Mouse (Mus musculus): ENCODE results near the gene Cx3cr1. TPM values are rescaled to one million over a fixed set of nuclear protein-coding genes. Genes with fewer than 3 reads are reported as not detected.

The Cx3cr1 gene
- polyA plus RNA-seq, 1 experiment: 14.4 TPM

- WGBS: 84% methylated on average over 5 of the region's 5 CpGs
- H3K4me1 ChIP-seq (ENCODE audit: control insufficient read depth, insufficient read depth, insufficient read length): peaks cover 16% of the 10 kb centered on the region; the same call in 1 of the 2 replicates
- no peaks in the 10 kb centered on the region for H3K27me3 ChIP-seq (ENCODE audit: control insufficient read depth, insufficient read depth, low read length)
- TF ChIP-seq CTCF (IDR thresholded peaks at IDR 0.05; ENCODE audit: extremely low read depth, insufficient read depth, insufficient read length, insufficient replicate concordance) (no peak), POLR2A (IDR thresholded peaks at IDR 0.05; ENCODE audit: low read depth, low read length) (no peak)
- H3K27ac ChIP-seq (ENCODE audit: insufficient read depth, low read length): no peak overlapping the region
- peaks cover 41% of the 10 kb centered on the region for H3K36me3 ChIP-seq (ENCODE audit: control insufficient read depth, insufficient read depth, low read length)
- DNase-seq (ENCODE audit: low read depth in 1 of 2, low spot score in 2 of 2): no peak
- H3K4me3 ChIP-seq (ENCODE audit: extremely low read depth, insufficient read depth, insufficient read length): no peak overlapping the region
These were observed 95.1 kb downstream of the Cx3cr1 start for GRCm38 (mm10) chr9:119974609-119975008.

GRCm38 (mm10) chr9:119973869-119974520 lies 95.7 kb downstream of the Cx3cr1 start:
- TF ChIP-seq POLR2A (IDR thresholded peaks at IDR 0.05; ENCODE audit: low read depth, low read length) (no peak), CTCF (IDR thresholded peaks at IDR 0.05; ENCODE audit: extremely low read depth, insufficient read depth, insufficient read length, insufficient replicate concordance) (peak; percentile 44; the same call in 1 of the 2 replicates)
- peaks cover 10% of the 10 kb centered on the region; the same call in 1 of the 2 replicates for H3K4me1 ChIP-seq (ENCODE audit: control insufficient read depth, insufficient read depth, insufficient read length)
- no peak overlapping the region for H3K27ac ChIP-seq (ENCODE audit: insufficient read depth, low read length)
- H3K36me3 ChIP-seq (ENCODE audit: control insufficient read depth, insufficient read depth, low read length): peaks cover 41% of the 10 kb centered on the region
- H3K27me3 ChIP-seq (ENCODE audit: control insufficient read depth, insufficient read depth, low read length): no peaks in the 10 kb centered on the region
- no peak overlapping the region for H3K4me3 ChIP-seq (ENCODE audit: extremely low read depth, insufficient read depth, insufficient read length)
- 92% methylated on average over 27 of the region's 27 CpGs for WGBS
- DNase-seq (ENCODE audit: low read depth in 1 of 2, low spot score in 2 of 2): peak in 1 of 2 experiments; percentile 36

- Histone ChIP-seq H3K4me1 (ENCODE audit: control insufficient read depth, insufficient read depth, insufficient read length) (peaks cover 3% of the 10 kb centered on the region; the same call in 1 of the 2 replicates), H3K4me3 (ENCODE audit: extremely low read depth, insufficient read depth, insufficient read length) (no peak overlapping the region), H3K27ac (ENCODE audit: insufficient read depth, low read length) (no peak overlapping the region), H3K27me3 (ENCODE audit: control insufficient read depth, insufficient read depth, low read length) (no peaks in the 10 kb centered on the region), H3K36me3 (ENCODE audit: control insufficient read depth, insufficient read depth, low read length) (peaks cover 41% of the 10 kb centered on the region)
- TF ChIP-seq CTCF (IDR thresholded peaks at IDR 0.05; ENCODE audit: extremely low read depth, insufficient read depth, insufficient read length, insufficient replicate concordance) (no peak), POLR2A (IDR thresholded peaks at IDR 0.05; ENCODE audit: low read depth, low read length) (no peak)
- 80% methylated on average over 23 of the region's 23 CpGs for WGBS
- no peak for DNase-seq (ENCODE audit: low read depth in 1 of 2, low spot score in 2 of 2)
These were observed 96.4 kb downstream of the Cx3cr1 start for GRCm38 (mm10) chr9:119973281-119973680.

GRCm38 (mm10) chr9:119972582-119972981 lies 97.1 kb downstream of the Cx3cr1 start:
- H3K4me3 ChIP-seq (ENCODE audit: extremely low read depth, insufficient read depth, insufficient read length): no peak overlapping the region
- peaks cover 41% of the 10 kb centered on the region for H3K36me3 ChIP-seq (ENCODE audit: control insufficient read depth, insufficient read depth, low read length)
- H3K4me1 ChIP-seq (ENCODE audit: control insufficient read depth, insufficient read depth, insufficient read length): peaks cover 3% of the 10 kb centered on the region; the same call in 1 of the 2 replicates
- TF ChIP-seq CTCF (IDR thresholded peaks at IDR 0.05; ENCODE audit: extremely low read depth, insufficient read depth, insufficient read length, insufficient replicate concordance) (no peak), POLR2A (IDR thresholded peaks at IDR 0.05; ENCODE audit: low read depth, low read length) (no peak)
- DNase-seq (ENCODE audit: low read depth in 1 of 2, low spot score in 2 of 2): no peak
- no peak overlapping the region for H3K27ac ChIP-seq (ENCODE audit: insufficient read depth, low read length)
- no peaks in the 10 kb centered on the region for H3K27me3 ChIP-seq (ENCODE audit: control insufficient read depth, insufficient read depth, low read length)
- 85% methylated on average over 12 of the region's 12 CpGs for WGBS

GRCm38 (mm10) chr9:119972166-119972565 lies 97.5 kb downstream of the Cx3cr1 start:
- no peak for DNase-seq (ENCODE audit: low read depth in 1 of 2, low spot score in 2 of 2)

GRCm38 (mm10) chr9:119970763-119971656 lies 98.7 kb downstream of the Cx3cr1 start:
- Histone ChIP-seq H3K27me3 (ENCODE audit: control insufficient read depth, insufficient read depth, low read length) (no peaks in the 10 kb centered on the region), H3K4me3 (ENCODE audit: extremely low read depth, insufficient read depth, insufficient read length) (no peak overlapping the region), H3K36me3 (ENCODE audit: control insufficient read depth, insufficient read depth, low read length) (peaks cover 39% of the 10 kb centered on the region), H3K27ac (ENCODE audit: insufficient read depth, low read length) (no peak overlapping the region), H3K4me1 (ENCODE audit: control insufficient read depth, insufficient read depth, insufficient read length) (no peaks in the 10 kb centered on the region)
- TF ChIP-seq POLR2A (IDR thresholded peaks at IDR 0.05; ENCODE audit: low read depth, low read length): no peak
- no peak for TF ChIP-seq CTCF (IDR thresholded peaks at IDR 0.05; ENCODE audit: extremely low read depth, insufficient read depth, insufficient read length, insufficient replicate concordance)
- DNase-seq (ENCODE audit: low read depth in 1 of 2, low spot score in 2 of 2): no peak
- 90% methylated on average over 7 of the region's 7 CpGs for WGBS

More at GRCm38 (mm10) chr9:119972166-119972565, 97.5 kb downstream of the Cx3cr1 start:
- Histone ChIP-seq H3K4me3 (ENCODE audit: extremely low read depth, insufficient read depth, insufficient read length) (no peak overlapping the region), H3K27me3 (ENCODE audit: control insufficient read depth, insufficient read depth, low read length) (no peaks in the 10 kb centered on the region), H3K27ac (ENCODE audit: insufficient read depth, low read length) (no peak overlapping the region), H3K36me3 (ENCODE audit: control insufficient read depth, insufficient read depth, low read length) (peaks cover 41% of the 10 kb centered on the region), H3K4me1 (ENCODE audit: control insufficient read depth, insufficient read depth, insufficient read length) (peaks cover 3% of the 10 kb centered on the region; the same call in 1 of the 2 replicates)
- TF ChIP-seq POLR2A (IDR thresholded peaks at IDR 0.05; ENCODE audit: low read depth, low read length): no peak
- no peak for TF ChIP-seq CTCF (IDR thresholded peaks at IDR 0.05; ENCODE audit: extremely low read depth, insufficient read depth, insufficient read length, insufficient replicate concordance)
- WGBS: 88% methylated on average over 10 of the region's 10 CpGs

Data from spleen, adult 2 months (tissue).